Mouse (Mus musculus) ES-E14 (cell line): ENCODE results near the gene Diras1.

Experiments used
- CHD2 ChIP-seq: IDR thresholded peaks from 2 replicates; pipeline ENCODE4 v1.6.1; 2014; ENCODE audit warnings: mild to moderate bottlenecking, low read depth, low read length, inconsistent platforms
- HCFC1 ChIP-seq: IDR thresholded peaks from 2 replicates; pipeline ENCODE4 v1.6.1; 2012; ENCODE audit warnings: low read length, inconsistent platforms, borderline replicate concordance; ENCODE audit not compliant: insufficient read depth
- MAFK ChIP-seq: IDR thresholded peaks from 2 replicates; pipeline ENCODE4 v1.6.1; 2014; ENCODE audit warnings: mild to moderate bottlenecking, low read depth, low read length, inconsistent platforms; ENCODE audit not compliant: insufficient read depth
- ZNF384 ChIP-seq: IDR thresholded peaks from 2 replicates; pipeline ENCODE4 v1.6.1; 2012; ENCODE audit warnings: low read depth, low read length, inconsistent platforms

- TF ChIP-seq ZNF384 (no peak), MAFK (no peak), CHD2 (no peak), HCFC1 (no peak)
These were observed 25.9 kb downstream of the Diras1 start for GRCm38 (mm10) chr10:80999362-81000196.
